Mouse (Mus musculus) A20 (cell line): ENCODE data around the gene Acsl5.
A peak's percentile ranks its signal among the peaks of the same experiment; 100 is the strongest.

Source experiments
- DNase-seq: peaks from one replicate; pipeline ENCODE4 v3.0.0-alpha.2; 2011; ENCODE audit warnings: low read depth, low spot score

Gene Acsl5

GRCm38 (mm10) chr19:55239766-55240426 is 11.8 kb upstream of the Acsl5 start:
- no peak for DNase-seq

DNA sequence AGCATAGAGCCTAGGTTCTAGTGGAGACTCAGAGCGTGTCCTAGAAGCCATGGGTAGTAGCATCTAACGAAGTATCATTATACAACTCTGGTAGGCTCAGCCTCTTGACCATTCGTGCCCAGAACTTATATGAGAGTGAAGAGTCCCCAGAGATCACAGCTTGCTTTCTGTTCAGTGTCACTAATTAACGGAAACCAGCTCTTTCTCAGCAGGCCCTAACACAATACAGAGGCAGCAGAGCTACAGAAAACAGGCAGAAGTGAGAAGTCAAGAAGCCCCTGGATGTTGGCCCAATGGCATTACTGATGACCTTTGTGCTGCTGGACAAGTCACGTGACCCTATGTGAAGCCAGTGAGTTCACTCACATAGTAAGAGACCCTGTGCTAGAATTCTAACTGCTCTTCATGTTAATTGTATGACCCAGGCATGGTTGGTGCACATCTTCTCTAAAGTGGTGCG is 10.5 kb upstream of the Acsl5 start, which contains the start of gene Gucy2g:
Gene Gucy2g, minus strand, starts transcription at position 51 of the 460 bp plus-strand sequence.
- no peak for DNase-seq

DNA sequence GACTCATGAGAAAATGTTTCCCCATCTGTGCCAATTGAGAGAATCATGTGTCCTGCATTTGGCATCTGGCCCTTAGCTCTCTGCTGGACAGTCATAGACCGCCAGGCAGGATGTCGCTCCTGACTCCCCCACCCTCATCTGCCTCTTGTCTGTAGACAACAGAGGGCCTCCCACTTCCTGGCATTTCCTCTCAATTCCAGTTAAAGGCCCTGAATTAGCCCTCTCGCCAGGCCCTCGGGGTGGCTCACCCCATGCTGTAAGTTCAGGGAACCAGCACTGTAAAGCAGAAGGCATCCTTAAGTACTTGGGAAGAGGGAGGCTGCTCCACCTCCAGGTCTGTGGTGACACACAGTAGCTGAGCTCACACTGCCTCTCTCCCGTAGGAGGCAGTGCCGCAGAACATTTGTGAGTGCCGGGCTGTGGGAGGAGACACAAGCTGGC is 6.9 kb upstream of the Acsl5 start:
- no peak for DNase-seq

GRCm38 (mm10) chr19:55247563-55247962 is 4.2 kb upstream of the Acsl5 start:
- DNase-seq = no peak

GRCm38 (mm10) chr19:55247991-55248520 is 3.7 kb upstream of the Acsl5 start:
- no peak for DNase-seq

- no peak for DNase-seq
Observed at GRCm38 (mm10) chr19:55250451-55250850, 1.3 kb upstream of the Acsl5 start.

DNA sequence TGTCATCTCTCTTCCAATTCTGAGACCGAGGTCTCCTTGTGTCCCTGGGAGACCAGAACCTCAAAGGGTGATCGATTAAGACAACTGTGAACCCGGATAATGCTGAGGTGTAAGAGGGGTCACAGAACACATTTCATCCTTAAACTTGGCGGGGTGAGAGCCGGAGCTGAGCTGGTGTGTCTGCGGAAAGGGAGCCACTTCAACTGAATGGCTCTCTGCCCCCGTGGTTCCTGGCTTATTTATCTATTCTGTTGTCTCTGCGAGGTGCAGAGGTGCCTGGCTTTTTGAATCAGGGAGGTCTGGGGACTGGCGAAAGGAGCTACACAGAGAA is 1.5 kb downstream of the Acsl5 start:
- DNase-seq = no peak

DNA sequence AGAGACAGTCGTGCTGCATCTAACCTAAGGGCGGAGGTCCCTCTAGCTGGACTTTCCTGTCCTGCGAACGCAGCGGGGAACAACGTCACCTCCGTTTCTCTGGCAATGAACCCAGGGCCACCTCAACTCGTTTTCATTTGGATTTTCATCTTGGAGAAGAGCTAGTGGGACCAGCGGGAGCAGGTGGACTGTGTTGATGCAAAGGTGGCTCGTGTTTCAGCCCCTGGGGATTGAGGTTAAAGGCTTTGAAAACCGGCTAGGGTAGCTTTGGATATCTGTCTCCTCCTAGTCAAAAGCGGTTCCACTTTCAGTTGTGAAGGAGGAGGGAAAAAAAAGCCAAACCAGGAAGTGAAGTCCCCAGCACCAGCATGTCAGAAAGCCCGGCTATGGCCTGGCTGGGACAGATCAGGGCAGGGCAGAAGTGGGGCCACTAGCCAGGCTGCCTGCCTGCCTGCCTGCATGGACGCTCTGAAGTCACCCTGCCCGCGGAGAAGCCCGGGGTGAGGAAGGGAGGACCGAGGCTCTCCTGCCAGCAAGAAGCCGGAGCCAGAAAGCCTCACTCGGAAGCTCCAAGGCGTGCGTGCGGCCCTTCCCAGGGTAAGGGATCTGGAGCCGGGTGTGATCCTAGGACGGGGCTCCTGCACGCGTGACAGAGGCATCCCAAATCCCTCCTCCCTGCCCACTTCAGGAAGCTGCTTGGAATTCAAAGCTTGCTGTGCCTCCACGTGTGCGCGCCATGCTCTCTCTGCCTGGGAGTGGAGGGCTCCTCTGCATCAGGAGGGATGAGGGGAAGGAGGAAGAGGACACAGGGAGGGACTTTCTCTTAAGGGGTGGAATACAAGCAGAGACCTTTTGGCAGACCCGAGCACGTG is 2.1 kb downstream of the Acsl5 start:
- DNase-seq = peak; percentile 90

GRCm38 (mm10) chr19:55254513-55255016 is 2.8 kb downstream of the Acsl5 start:
- DNase-seq = peak; percentile 94

DNA sequence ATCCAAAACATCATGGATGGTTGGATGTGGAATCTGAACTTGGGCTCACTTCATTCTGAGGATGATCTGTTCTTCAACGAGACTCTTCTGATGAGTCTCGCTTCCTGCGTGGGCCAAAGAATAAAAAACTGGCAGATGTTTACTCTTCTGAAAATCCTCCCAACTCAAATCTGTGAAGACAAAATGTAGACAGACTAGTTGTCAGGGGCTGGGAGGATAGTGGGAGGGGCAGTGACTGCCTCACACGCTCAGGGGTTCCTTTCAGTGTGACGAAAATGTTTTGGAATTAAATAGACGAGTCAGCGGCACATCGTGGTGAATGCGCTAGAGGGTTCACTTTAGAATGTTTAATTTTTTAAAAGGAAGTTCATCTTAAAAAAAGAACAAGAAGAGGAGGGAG is 4.4 kb downstream of the Acsl5 start:
- DNase-seq = no peak

GRCm38 (mm10) chr19:55257656-55258375 is 6.1 kb downstream of the Acsl5 start:
- DNase-seq = no peak

- no peak for DNase-seq
Observed at GRCm38 (mm10) chr19:55258514-55258913, 6.8 kb downstream of the Acsl5 start.

- DNase-seq = no peak
Observed at GRCm38 (mm10) chr19:55260389-55261184, 8.8 kb downstream of the Acsl5 start.

- DNase-seq = peak; percentile 71
Observed at GRCm38 (mm10) chr19:55265269-55265668, 13.5 kb downstream of the Acsl5 start.

DNA sequence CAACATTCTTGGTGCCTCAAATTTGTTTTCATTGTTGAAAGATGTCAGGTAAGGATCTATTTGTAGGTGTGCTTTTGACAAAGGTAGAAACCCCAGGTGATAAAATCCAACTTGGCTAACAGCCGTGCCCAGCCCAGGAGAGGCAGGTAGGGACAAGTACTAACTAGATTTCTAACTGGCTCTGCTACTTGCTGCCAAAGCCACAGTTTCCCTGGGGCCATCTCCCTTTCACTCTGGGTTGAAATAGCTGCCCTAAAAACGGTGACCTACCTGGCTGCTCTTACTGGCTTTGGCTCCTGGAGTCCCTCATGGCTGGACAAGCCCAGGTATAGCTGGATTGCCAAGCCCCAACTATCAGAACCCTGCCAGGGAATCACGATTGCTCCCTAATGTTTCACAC is 15.0 kb downstream of the Acsl5 start:
- no peak for DNase-seq

DNA sequence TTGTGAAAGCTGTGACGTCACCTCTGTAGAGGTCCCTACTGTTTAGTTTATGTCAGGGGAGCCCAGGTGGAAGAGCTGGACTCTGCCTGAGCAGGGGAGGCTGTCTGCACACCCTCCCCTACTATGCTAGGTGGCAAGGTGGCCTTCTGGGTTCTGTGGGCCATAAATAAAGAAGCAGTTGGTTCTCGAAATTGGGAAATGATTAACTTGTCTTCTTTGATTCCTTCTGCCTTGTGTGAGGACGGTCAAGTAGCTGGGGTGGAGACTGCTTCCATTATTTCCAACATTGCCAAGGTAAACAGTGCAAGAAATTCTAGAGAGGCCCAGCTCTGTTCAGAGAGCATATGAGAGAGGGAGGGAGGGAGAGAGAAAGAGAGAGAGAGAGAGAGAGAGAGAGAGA is 16.4 kb downstream of the Acsl5 start:
- DNase-seq = no peak

- DNase-seq = no peak
Observed at GRCm38 (mm10) chr19:55269051-55269450, 17.3 kb downstream of the Acsl5 start.

- no peak for DNase-seq
Observed at GRCm38 (mm10) chr19:55271448-55271847, 19.7 kb downstream of the Acsl5 start.

DNA sequence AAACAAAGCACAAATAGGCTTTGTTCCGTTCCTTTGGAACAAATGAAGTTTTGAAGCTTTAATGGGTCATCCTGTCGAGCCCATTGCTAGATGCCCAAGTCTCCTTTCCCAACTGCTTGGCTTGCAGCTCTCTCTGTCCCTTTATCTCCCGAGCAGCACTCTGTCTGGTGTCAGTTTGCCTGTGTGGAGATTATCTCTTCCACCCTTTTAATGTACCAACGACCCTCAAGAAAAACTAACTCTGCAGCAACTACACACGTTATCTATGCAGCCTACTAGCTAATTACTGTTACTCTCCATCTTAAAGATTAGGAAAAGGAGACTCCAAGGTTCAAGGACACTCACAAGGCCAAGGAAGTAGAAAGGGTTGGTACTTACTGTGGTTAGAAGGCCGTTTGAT is 21.6 kb downstream of the Acsl5 start:
- no peak for DNase-seq

- DNase-seq = no peak
Observed at GRCm38 (mm10) chr19:55276100-55276499, 24.4 kb downstream of the Acsl5 start.

DNA sequence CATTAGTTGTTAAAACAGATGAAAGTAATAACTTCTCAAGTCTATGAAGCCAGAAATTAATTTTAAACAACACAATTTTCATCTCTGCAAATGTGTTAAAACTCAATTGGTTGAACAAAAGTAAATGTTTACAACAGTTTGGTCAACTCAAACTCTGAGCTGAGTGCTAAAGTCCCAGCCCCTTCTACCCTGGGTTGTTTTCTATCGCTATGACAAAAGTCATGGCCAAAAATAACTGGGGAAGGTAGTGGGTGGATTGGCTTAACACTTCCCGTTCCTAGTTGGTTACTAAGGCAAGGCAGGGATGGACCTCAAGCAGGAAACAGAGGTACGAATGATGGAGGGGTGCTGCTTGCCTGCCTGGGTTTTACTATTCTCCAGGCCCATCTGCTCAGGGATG is 25.0 kb downstream of the Acsl5 start:
- no peak for DNase-seq
